Mouse (Mus musculus) small intestine, adult 2 months (tissue): ENCODE measurements around the gene Dimt1.

ENCODE experiments used
- CTCF ChIP-seq: fragments of 200-500 bp; IDR thresholded peaks from 2 replicates; pipeline ENCODE4 v1.5.1; 2012; ENCODE audit warnings: low read depth, mild to moderate bottlenecking, control low read depth, inconsistent platforms, low read length, moderate library complexity, mixed read lengths; ENCODE audit not compliant: insufficient replicate concordance, insufficient read length; ENCODE audit errors: extremely low read depth
- POLR2A ChIP-seq: fragments of 200-500 bp; IDR thresholded peaks from 2 replicates; pipeline ENCODE4 v1.6.1; 2012; ENCODE audit warnings: low read depth, mild to moderate bottlenecking, control low read depth, inconsistent platforms, low read length, moderate library complexity

GRCm38 (mm10) chr13:107003211-107003610 is 56.3 kb downstream of the Dimt1 start:
- no peak for TF ChIP-seq CTCF
- TF ChIP-seq POLR2A, result no peak
